In the genomic region with DNA sequence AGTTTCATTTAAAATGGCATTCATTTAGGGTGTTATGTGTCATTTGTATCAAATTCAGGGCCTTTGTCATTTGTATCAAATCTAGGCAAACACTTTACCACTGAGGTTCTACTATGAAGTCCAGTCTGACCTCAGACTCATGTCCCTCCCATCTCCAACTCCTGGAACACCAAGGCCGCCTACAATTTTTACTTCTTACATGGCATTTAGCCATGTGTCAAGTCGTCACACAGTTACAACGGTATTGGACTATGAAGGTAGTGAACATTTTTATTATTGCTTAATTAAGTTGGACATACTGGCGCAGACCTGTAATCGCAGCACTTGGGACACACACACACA, we compare ENCODE assay signal across 8 mouse cellular contexts. TPM values are rescaled to one million over a fixed set of nuclear protein-coding genes. Genes with fewer than 3 reads are reported as not detected.
DNase-seq lines count a peak whose midpoint lies in the region; ATAC-seq and TF ChIP-seq lines count a peak whose summit lies in the region.

No protein-coding gene starts in this region.

- peak overlapping the region; percentile 87 for H3K9ac ChIP-seq in lung, embryonic 16.5 days (ENCODE audit: low read length)
- H3K9ac ChIP-seq in limb, embryonic 11.5 days (ENCODE audit: low read length): no peak overlapping the region

- H3K4me2 ChIP-seq in lung, embryonic 16.5 days (ENCODE audit: low read depth, low read length): peak overlapping the region; percentile 63
- peak overlapping the region; percentile 39 for H3K4me2 ChIP-seq in limb, embryonic 11.5 days (ENCODE audit: low read depth, severe bottlenecking)

- WGBS in lung, embryonic 16.5 days: 30% methylated on average over 5 of the region's 5 CpGs
- WGBS in forebrain, embryonic 10.5 days: 41% methylated on average over 5 of the region's 5 CpGs
- WGBS in limb, embryonic 11.5 days: 40% methylated on average over 5 of the region's 5 CpGs
- WGBS in olfactory bulb, adult 2 months: 20% methylated on average over 5 of the region's 5 CpGs

- H3K27ac ChIP-seq in lung, embryonic 16.5 days (ENCODE audit: low read length): peak overlapping the region; percentile 100
- H3K27ac ChIP-seq in forebrain, embryonic 10.5 days: peak overlapping the region; percentile 91
- no peak overlapping the region for H3K27ac ChIP-seq in limb, embryonic 11.5 days (replicated peaks; ENCODE audit: low read depth, low read length)
- peak overlapping the region; percentile 95 for H3K27ac ChIP-seq in olfactory bulb, adult 2 months (ENCODE audit: insufficient read depth, low read depth, low read length)

- peaks cover 8% of the 10 kb centered on the region for H3K4me1 ChIP-seq in lung, embryonic 16.5 days (replicated peaks; ENCODE audit: control insufficient read depth, insufficient read depth, low read length)
- H3K4me1 ChIP-seq in forebrain, embryonic 10.5 days: peaks cover 11% of the 10 kb centered on the region
- no peaks in the 10 kb centered on the region for H3K4me1 ChIP-seq in limb, embryonic 11.5 days (ENCODE audit: control insufficient read depth, insufficient read depth, low read length)
- H3K4me1 ChIP-seq in olfactory bulb, adult 2 months (ENCODE audit: control insufficient read depth, insufficient read depth, low read length): peaks cover 15% of the 10 kb centered on the region

- H3K9me3 ChIP-seq in lung, embryonic 16.5 days (ENCODE audit: control insufficient read depth, low read length): no peaks in the 10 kb centered on the region
- no peaks in the 10 kb centered on the region for H3K9me3 ChIP-seq in forebrain, embryonic 10.5 days
- no peaks in the 10 kb centered on the region for H3K9me3 ChIP-seq in limb, embryonic 11.5 days (ENCODE audit: control insufficient read depth, low read length)

- H3K4me3 ChIP-seq in lung, embryonic 16.5 days (ENCODE audit: low read length): peak overlapping the region; percentile 70
- H3K4me3 ChIP-seq in forebrain, embryonic 10.5 days: peak overlapping the region; percentile 69
- H3K4me3 ChIP-seq in limb, embryonic 11.5 days (ENCODE audit: low read depth, low read length): peak overlapping the region; percentile 41
- H3K4me3 ChIP-seq in olfactory bulb, adult 2 months (ENCODE audit: insufficient read depth, low read depth, low read length): peak overlapping the region; percentile 94

- H3K27me3 ChIP-seq in lung, embryonic 16.5 days (ENCODE audit: control insufficient read depth, insufficient read depth, low read depth, low read length): no peaks in the 10 kb centered on the region
- no peaks in the 10 kb centered on the region for H3K27me3 ChIP-seq in forebrain, embryonic 10.5 days (ENCODE audit: poor library complexity, severe bottlenecking)
- H3K27me3 ChIP-seq in limb, embryonic 11.5 days (ENCODE audit: control insufficient read depth, insufficient read depth, low read length): no peaks in the 10 kb centered on the region

- TF ChIP-seq CTCF in olfactory bulb, adult 2 months (IDR thresholded peaks at IDR 0.05; ENCODE audit: insufficient read depth, low read depth, low read length): no peak

- ATAC-seq in lung, embryonic 16.5 days (ENCODE audit: low read depth): no peak
- no peak for ATAC-seq in limb, embryonic 11.5 days (ENCODE audit: insufficient number of reproducible peaks, low FRiP score, low TSS enrichment, low read depth)

- H3K36me3 ChIP-seq in lung, embryonic 16.5 days (ENCODE audit: control insufficient read depth, insufficient read depth, low read length): no peaks in the 10 kb centered on the region
- H3K36me3 ChIP-seq in forebrain, embryonic 10.5 days (replicated peaks): no peaks in the 10 kb centered on the region
- no peaks in the 10 kb centered on the region for H3K36me3 ChIP-seq in limb, embryonic 11.5 days (ENCODE audit: control insufficient read depth, insufficient read depth, low read length)

- no peak for DNase-seq in lung, postnatal 36 days
- no peak for DNase-seq in forebrain, embryonic 10.5 days (ENCODE audit: extremely low spot score, low spot score)
- no peak for DNase-seq in limb, embryonic 11.5 days (ENCODE audit: low spot score)
- DNase-seq in right cerebral cortex, postnatal 4 days: no peak
- DNase-seq in right cerebral cortex, adult 18-20 months: no peak
- DNase-seq in embryo, embryonic 11 days: no peak

- no peak for TF ChIP-seq POLR2A in olfactory bulb, adult 2 months (IDR thresholded peaks at IDR 0.05; ENCODE audit: insufficient read depth, low read depth, low read length)

RNA-seq across cellular contexts. Expression of a gene that starts 6.9 kb away (rescaled TPM):
- polyA plus RNA-seq in lung, embryonic 16.5 days (2015; fragmentation: Nextera tagmentation; extraction: Ambion mirVana): 43.0 and 46.5 TPM in 2 replicates
- polyA plus RNA-seq in forebrain, embryonic 10.5 days (2016; fragmentation: Nextera tagmentation; extraction: Ambion mirVana): 9.1 and 9.6 TPM in 2 replicates
- 15.4 and 17.8 TPM in 2 replicates for polyA plus RNA-seq in limb, embryonic 11.5 days (2014; fragmentation: Nextera tagmentation; extraction: Ambion mirVana)
- not detected in 2 replicates for polyA plus RNA-seq in olfactory bulb, adult 2 months (2012; ENCODE audit: insufficient read depth, insufficient read length, low replicate concordance, missing spikeins)

RNA-seq across cellular contexts. Expression of a gene that starts 7.9 kb away (rescaled TPM):
- polyA plus RNA-seq in lung, embryonic 16.5 days (2015; fragmentation: Nextera tagmentation; extraction: Ambion mirVana): 19.6 and 22.6 TPM in 2 replicates
- polyA plus RNA-seq in forebrain, embryonic 10.5 days (2016; fragmentation: Nextera tagmentation; extraction: Ambion mirVana): 18.4 and 25.9 TPM in 2 replicates
- polyA plus RNA-seq in limb, embryonic 11.5 days (2014; fragmentation: Nextera tagmentation; extraction: Ambion mirVana): 14.9 and 17.7 TPM in 2 replicates
- polyA plus RNA-seq in olfactory bulb, adult 2 months (2012; ENCODE audit: insufficient read depth, insufficient read length, low replicate concordance, missing spikeins): not detected in 2 replicates

RNA-seq across cellular contexts. Expression of a gene that starts 37.9 kb away (rescaled TPM):
- polyA plus RNA-seq in lung, embryonic 16.5 days (2015; fragmentation: Nextera tagmentation; extraction: Ambion mirVana): 115 and 118 TPM in 2 replicates
- polyA plus RNA-seq in forebrain, embryonic 10.5 days (2016; fragmentation: Nextera tagmentation; extraction: Ambion mirVana): 11.7 and 12.9 TPM in 2 replicates
- polyA plus RNA-seq in limb, embryonic 11.5 days (2014; fragmentation: Nextera tagmentation; extraction: Ambion mirVana): 14.3 and 16.6 TPM in 2 replicates
- polyA plus RNA-seq in olfactory bulb, adult 2 months (2012; ENCODE audit: insufficient read depth, insufficient read length, low replicate concordance, missing spikeins): not detected in 2 replicates

Comparison
In these comparisons a context has a peak if more than half of its experiments do, and no peak if none do; other contexts are left out.
1. H3K4me3 ChIP-seq: peak in every context shown above with its lines; median percentile 94 in olfactory bulb, adult 2 months; 70 in lung, embryonic 16.5 days; 69 in forebrain, embryonic 10.5 days; 41 in limb, embryonic 11.5 days.
2. RNA of a gene that starts 6.9 kb away (polyA plus RNA-seq): 43.0 to 46.5 TPM in lung, embryonic 16.5 days, 15.4 to 17.8 TPM in limb, embryonic 11.5 days and 9.1 to 9.6 TPM in forebrain, embryonic 10.5 days; not detected in olfactory bulb, adult 2 months; every median in the first group is over 10 times any median in the second.